Mouse (Mus musculus): Measurements from ENCODE around the gene Slc25a33.

GRCm38 (mm10) chr4:149759517-149759916 lies 14.6 kb downstream of the Slc25a33 start:
- no peak for TF ChIP-seq CTCF (IDR thresholded peaks at IDR 0.05; ENCODE audit: insufficient read depth, low read depth, low read length)
- TF ChIP-seq POLR2A (IDR thresholded peaks at IDR 0.05; ENCODE audit: insufficient read depth, low read depth, low read length): no peak
